Mouse (Mus musculus) embryonic fibroblast, embryonic 13.5 days (primary cell): ENCODE measurements around the gene Zfp93.

Experiments used
- CTCF ChIP-seq: IDR thresholded peaks from 2 replicates; pipeline ENCODE4 v1.5.1; 2011; ENCODE audit warnings: mild to moderate bottlenecking, control low read depth, low read length, moderate library complexity, borderline replicate concordance; ENCODE audit not compliant: insufficient read depth
- POLR2A ChIP-seq: IDR thresholded peaks from 2 replicates; pipeline ENCODE4 v1.6.1; 2011; ENCODE audit warnings: low read depth, mild to moderate bottlenecking, control low read depth, low read length, moderate library complexity

DNA sequence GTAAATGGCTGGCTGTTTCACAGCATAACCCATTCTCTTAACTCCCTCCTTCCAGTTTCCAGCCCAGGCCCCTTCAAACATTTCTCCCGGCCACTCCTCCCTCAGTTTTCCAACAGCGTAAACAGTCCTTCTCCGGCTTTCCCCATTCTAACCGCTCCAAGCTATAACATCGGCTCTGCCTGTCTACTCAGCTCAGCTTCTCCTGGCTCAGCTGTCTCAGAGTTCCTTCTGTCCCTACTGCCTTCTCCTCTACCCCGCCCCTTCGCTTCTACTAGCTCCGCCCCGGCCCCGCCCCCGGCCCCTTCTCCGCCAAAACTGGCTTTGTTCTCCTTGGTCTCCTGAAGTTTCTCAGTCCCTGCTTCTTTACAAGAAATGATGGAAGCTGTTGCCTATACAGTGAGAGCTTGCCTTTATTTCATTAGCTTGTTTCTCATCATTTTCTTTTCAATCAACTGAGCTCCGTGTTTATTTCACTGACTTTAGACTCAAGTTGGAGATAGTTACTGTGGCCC, 30.6 kb downstream of the Zfp93 start, which contains the start of gene Zfp61:
- TF ChIP-seq CTCF (no peak), POLR2A (peak; percentile 89)
